Mouse (Mus musculus) stomach, embryonic 15.5 days (tissue): ENCODE measurements at regions not wholly inside any gene's neighbourhood (a gene's known extent, or its start where the extent isn't known, plus 50 kb on each side); places are given as distances from the start of the nearest gene placed in this dataset.

ENCODE experiments used
- ATAC-seq: fragments of 200-750 bp; cut with Nextera tagmentation; 2 replicates; pipeline ENCODE4 v1.8.0; 2017; ENCODE audit warnings: low read depth, moderate number of reproducible peaks, moderate TSS enrichment; ENCODE audit not compliant: insufficient read depth, low FRiP score
- H3K27ac ChIP-seq: fragments of 300-500 bp; sonication (generic); 2 replicates; pipeline ENCODE4 v1.5.1; 2015; ENCODE audit warnings: mild to moderate bottlenecking, inconsistent platforms
- H3K27me3 ChIP-seq: fragments of 300-500 bp; sonication (generic); replicated peaks from 2 replicates; pipeline ENCODE4 v1.6.1; 2015; ENCODE audit warnings: inconsistent platforms
- H3K36me3 ChIP-seq: fragments of 300-500 bp; sonication (generic); 2 replicates; pipeline ENCODE4 v1.6.1; 2015; ENCODE audit warnings: inconsistent platforms
- H3K4me1 ChIP-seq: fragments of 300-500 bp; sonication (generic); 2 replicates; pipeline ENCODE4 v1.6.1; 2015; ENCODE audit warnings: inconsistent platforms
- H3K4me2 ChIP-seq: fragments of 300-500 bp; sonication (generic); 2 replicates; pipeline ENCODE4 v1.6.1; 2015; ENCODE audit warnings: mild to moderate bottlenecking, inconsistent platforms
- H3K4me3 ChIP-seq: fragments of 300-500 bp; sonication (generic); replicated peaks from 2 replicates; pipeline ENCODE4 v1.5.1; 2015; ENCODE audit warnings: inconsistent platforms
- H3K9ac ChIP-seq: fragments of 300-500 bp; sonication (generic); 2 replicates; pipeline ENCODE4 v1.6.1; 2015; ENCODE audit warnings: inconsistent platforms
- H3K9me3 ChIP-seq: fragments of 300-500 bp; sonication (generic); 2 replicates; pipeline ENCODE4 v1.6.1; 2016; ENCODE audit warnings: inconsistent platforms
- WGBS: fragments of 180-500 bp; shearing (Covaris S2); methylation state at CpG from one replicate; pipeline ENCODE4 v1.1.7; 2015; 5-methylcytosine and 5-hydroxymethylcytosine counted together

DNA sequence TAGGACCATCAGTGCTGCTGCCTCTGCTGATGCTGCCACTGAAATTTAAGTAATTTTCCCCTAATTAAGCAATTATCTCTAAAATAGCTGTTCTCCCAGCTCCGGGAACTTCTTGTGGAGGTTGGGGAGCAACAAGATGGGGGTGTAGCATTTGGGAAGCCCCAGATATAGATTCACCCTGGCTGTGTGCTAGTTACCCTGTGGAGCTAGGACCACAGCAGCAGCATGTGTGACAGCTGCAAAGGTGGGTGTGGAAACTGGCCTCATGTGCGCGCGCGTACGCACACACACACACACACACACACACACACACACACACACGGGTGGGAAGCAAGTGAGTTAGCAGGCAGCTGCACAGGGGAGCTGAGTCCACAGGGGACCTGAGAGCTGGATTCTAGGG lies 126.2 kb upstream of the Sdk2 start:
- WGBS: 93% methylated on average over 7 of the region's 7 CpGs
- Histone ChIP-seq H3K27me3 (no peaks in the 10 kb centered on the region), H3K4me1 (no peaks in the 10 kb centered on the region), H3K9me3 (no peaks in the 10 kb centered on the region), H3K4me2 (no peak overlapping the region), H3K9ac (no peak overlapping the region), H3K27ac (no peak overlapping the region), H3K4me3 (no peak overlapping the region), H3K36me3 (no peaks in the 10 kb centered on the region)
- no peak for ATAC-seq

DNA sequence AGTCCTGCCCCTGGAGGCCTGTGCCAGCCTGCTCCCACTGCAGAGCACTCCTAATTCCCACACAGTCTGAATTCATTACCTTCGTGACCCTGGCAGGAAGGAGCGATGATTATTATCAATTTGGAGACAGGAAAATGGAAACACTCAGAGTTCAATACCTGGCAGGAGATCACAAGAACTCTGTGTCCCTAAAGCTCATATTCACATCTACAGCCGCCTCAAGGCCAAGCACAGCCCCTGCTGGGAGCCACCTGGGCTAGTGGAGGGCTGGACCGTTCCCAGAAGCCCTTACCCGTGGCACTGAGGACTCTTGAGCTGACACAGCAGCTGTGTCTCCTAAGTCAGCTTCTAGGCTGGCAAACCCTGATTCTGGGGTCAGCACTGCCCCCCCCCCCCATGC lies 124.8 kb upstream of the Sdk2 start:
- no peak overlapping the region for H3K9ac ChIP-seq
- H3K4me1 ChIP-seq: no peaks in the 10 kb centered on the region
- no peak overlapping the region for H3K4me3 ChIP-seq
- ATAC-seq: no peak
- H3K27me3 ChIP-seq: no peaks in the 10 kb centered on the region
- H3K4me2 ChIP-seq: no peak overlapping the region
- H3K36me3 ChIP-seq: no peaks in the 10 kb centered on the region
- no peak overlapping the region for H3K27ac ChIP-seq
- 59% methylated on average over 5 of the region's 5 CpGs for whole genome bisulfite sequencing
- H3K9me3 ChIP-seq: no peaks in the 10 kb centered on the region

DNA sequence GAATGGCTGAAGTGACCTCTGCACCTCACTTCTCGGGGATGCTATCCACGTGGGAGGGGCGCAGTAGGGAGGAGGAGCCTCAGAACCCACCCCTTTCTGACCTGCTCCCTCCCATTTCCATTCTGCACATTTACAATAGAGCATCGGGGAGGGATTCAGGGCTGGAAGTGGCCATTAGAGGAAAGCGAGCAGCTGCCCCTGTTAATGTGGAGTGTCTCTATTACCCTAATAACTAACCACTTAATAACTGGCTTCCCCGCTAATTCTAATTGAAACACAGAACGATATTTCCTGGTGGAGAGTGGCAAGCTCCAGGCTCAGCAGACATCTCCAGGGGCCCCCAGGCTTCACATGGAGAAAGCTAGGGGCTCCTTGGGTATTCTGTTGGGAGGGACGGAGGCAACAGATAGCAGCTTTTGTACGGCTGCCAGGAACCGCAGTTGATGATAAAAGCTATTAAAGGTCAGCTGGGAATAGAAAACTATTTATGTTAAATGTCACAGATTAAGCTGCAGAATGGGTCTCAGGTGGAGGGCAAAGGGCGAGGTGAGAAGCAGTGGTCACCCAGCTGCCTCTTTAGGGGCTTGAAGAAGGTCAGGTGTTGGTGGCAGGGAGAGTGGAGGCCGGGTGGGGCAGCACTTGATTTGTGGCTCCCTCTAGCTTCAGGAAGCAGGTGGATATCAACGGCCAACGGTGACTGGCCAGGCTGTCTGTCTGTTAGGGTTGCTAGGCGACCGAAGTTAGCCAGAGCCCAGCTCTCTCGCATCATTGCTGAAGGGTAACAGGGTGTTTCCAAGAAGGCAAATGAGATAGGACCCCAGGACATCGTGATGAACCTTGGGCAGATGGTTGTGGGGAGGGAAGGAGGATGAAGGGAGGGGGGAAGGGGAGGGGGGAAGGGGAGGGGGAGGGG lies 118.4 kb upstream of the Sdk2 start:
- Histone ChIP-seq H3K9ac (no peak overlapping the region), H3K4me3 (no peak overlapping the region), H3K4me2 (no peak overlapping the region), H3K27me3 (no peaks in the 10 kb centered on the region), H3K27ac (no peak overlapping the region), H3K36me3 (no peaks in the 10 kb centered on the region), H3K9me3 (no peaks in the 10 kb centered on the region; the same call in 1 of the 2 replicates), H3K4me1 (no peaks in the 10 kb centered on the region)
- peak; percentile 38; the same call in 1 of the 2 replicates for ATAC-seq
- 32% methylated on average over 18 of the region's 18 CpGs for WGBS

DNA sequence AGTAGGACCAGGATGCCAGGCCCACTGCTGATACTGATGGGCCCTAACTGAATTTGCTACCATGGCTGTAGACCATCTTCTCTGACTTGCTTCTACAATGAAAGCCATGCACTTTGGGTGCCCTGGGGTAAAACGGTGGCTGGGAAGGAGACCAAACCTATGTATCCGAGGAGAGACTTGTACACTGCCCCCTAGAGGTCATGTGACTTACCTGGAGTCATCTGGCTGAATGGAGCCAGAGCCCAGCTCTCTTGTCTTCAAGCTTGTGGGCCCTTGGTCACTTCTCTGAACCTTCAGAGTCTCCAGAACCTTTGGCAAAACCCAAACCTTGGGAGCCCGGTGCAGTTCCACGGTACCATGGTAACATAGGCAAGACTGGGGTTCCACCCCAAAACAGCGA lies 117.6 kb upstream of the Sdk2 start:
- no peaks in the 10 kb centered on the region for H3K36me3 ChIP-seq
- no peak overlapping the region for H3K27ac ChIP-seq
- no peaks in the 10 kb centered on the region for H3K4me1 ChIP-seq
- H3K27me3 ChIP-seq: no peaks in the 10 kb centered on the region
- no peak overlapping the region for H3K4me3 ChIP-seq
- no peak overlapping the region for H3K9ac ChIP-seq
- 78% methylated on average over 5 of the region's 5 CpGs for WGBS
- no peaks in the 10 kb centered on the region; the same call in 1 of the 2 replicates for H3K9me3 ChIP-seq
- no peak overlapping the region for H3K4me2 ChIP-seq
- no peak for ATAC-seq

DNA sequence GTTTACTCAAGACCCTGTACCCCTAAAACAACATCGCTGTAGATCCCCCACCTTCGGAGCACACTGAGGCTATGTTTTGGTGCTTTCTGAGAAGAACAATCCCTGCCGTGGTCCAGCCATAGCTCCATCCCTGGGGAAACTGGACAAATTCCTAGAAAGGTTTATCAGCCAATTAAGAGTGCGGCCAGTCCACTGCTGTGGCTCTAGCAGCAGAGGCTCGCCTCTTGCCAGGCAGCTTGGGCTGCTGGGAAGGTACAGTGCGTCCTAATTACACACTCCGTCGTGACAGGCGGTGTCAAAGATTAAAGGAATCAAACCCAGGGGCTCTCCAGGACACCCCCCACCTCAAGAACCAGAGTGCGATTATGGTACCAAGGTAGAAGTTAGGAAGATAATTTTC lies 116.4 kb upstream of the Sdk2 start:
- no peaks in the 10 kb centered on the region for H3K27me3 ChIP-seq
- H3K27ac ChIP-seq: no peak overlapping the region
- H3K36me3 ChIP-seq: no peaks in the 10 kb centered on the region
- H3K9ac ChIP-seq: no peak overlapping the region
- no peak overlapping the region for H3K4me2 ChIP-seq
- H3K9me3 ChIP-seq: no peaks in the 10 kb centered on the region; the same call in 1 of the 2 replicates
- WGBS: 80% methylated on average over 10 of the region's 10 CpGs
- H3K4me3 ChIP-seq: no peak overlapping the region
- H3K4me1 ChIP-seq: no peaks in the 10 kb centered on the region
- no peak for ATAC-seq

DNA sequence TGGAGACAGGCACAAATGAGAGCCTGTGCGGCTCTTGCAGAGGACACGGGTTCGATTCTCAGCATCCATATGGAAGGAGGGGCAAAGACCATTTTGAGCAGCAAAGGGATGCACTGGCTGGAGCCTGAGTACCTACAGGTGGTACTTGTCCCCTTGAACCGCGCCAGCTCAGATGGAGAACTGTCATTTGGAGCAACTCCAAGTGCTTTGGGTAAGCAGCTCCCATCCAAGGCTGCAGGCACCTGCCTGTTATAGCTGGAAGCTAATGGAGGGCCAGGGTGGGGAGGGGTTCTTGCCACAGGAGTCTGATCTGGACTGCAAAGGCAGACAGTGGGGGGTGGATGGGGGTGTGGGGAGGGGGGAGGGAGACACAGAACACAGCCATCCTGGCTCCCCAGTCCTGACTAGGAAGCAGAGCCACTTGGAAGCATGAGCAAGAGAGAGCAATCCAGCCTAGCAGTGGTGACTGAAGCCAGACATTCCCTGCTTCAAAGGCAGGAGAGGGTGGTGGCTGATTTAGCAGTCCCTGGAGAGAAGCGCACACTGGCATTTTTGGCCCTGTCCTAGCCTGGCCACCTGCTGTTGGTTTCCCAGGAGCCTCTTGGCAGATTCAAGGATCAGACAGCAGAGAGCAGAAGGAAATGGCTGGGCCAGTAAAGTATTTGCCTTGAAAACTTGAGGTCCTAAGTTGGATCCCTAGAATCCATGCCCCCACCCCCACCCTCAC lies 112.1 kb upstream of the Sdk2 start:
- WGBS: 61% methylated on average over 6 of the region's 6 CpGs

GRCm38 (mm10) chr11:114177789-114178188 lies 110.9 kb upstream of the Sdk2 start:
- 58% methylated on average over 4 of the region's 4 CpGs for WGBS
- H3K4me2 ChIP-seq: no peak overlapping the region
- ATAC-seq: no peak

More for the DNA sequence above, 112.1 kb upstream of the Sdk2 start:
- H3K4me1 ChIP-seq: peaks cover 17% of the 10 kb centered on the region
- H3K27me3 ChIP-seq: no peaks in the 10 kb centered on the region
- no peak overlapping the region for H3K9ac ChIP-seq
- no peaks in the 10 kb centered on the region for H3K36me3 ChIP-seq
- no peak overlapping the region for H3K4me2 ChIP-seq
- no peak overlapping the region for H3K4me3 ChIP-seq
- H3K27ac ChIP-seq: no peak overlapping the region
- H3K9me3 ChIP-seq: no peaks in the 10 kb centered on the region; the same call in 1 of the 2 replicates
- ATAC-seq: 0 out of 2 replicates have a peak, but pooled peaks have one; percentile 21

DNA sequence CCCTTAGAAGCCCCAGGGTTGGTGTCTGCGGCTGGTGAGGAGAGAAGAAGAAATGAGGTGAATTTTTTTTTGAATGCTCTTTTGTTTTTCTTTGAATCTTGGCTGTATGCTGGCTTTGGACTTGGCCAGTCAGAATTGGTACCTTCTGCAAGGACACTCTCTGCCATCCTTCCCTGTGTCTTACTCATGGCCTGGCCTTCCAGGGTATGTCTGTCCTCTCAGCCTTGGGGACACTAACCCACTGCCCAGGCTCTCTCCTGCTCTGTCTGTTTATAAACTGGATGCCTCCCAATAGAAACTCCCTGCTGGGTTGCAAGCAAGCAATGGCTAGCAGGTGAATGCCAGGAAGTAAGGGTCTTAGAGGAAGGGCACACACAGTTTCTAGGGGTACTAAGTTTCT lies 110.4 kb upstream of the Sdk2 start:
- Histone ChIP-seq H3K4me2 (no peak overlapping the region), H3K9me3 (no peaks in the 10 kb centered on the region; the same call in 1 of the 2 replicates), H3K4me1 (peaks cover 17% of the 10 kb centered on the region), H3K27me3 (no peaks in the 10 kb centered on the region), H3K27ac (no peak overlapping the region), H3K9ac (no peak overlapping the region), H3K4me3 (no peak overlapping the region), H3K36me3 (no peaks in the 10 kb centered on the region)
- ATAC-seq: no peak
- WGBS: 70% methylated on average over 1 of the region's 1 CpGs

More at GRCm38 (mm10) chr11:114177789-114178188, 110.9 kb upstream of the Sdk2 start:
- no peak overlapping the region for H3K9ac ChIP-seq
- no peaks in the 10 kb centered on the region; the same call in 1 of the 2 replicates for H3K9me3 ChIP-seq
- H3K27me3 ChIP-seq: no peaks in the 10 kb centered on the region
- H3K36me3 ChIP-seq: no peaks in the 10 kb centered on the region
- peaks cover 17% of the 10 kb centered on the region for H3K4me1 ChIP-seq
- H3K4me3 ChIP-seq: no peak overlapping the region
- no peak overlapping the region for H3K27ac ChIP-seq

DNA sequence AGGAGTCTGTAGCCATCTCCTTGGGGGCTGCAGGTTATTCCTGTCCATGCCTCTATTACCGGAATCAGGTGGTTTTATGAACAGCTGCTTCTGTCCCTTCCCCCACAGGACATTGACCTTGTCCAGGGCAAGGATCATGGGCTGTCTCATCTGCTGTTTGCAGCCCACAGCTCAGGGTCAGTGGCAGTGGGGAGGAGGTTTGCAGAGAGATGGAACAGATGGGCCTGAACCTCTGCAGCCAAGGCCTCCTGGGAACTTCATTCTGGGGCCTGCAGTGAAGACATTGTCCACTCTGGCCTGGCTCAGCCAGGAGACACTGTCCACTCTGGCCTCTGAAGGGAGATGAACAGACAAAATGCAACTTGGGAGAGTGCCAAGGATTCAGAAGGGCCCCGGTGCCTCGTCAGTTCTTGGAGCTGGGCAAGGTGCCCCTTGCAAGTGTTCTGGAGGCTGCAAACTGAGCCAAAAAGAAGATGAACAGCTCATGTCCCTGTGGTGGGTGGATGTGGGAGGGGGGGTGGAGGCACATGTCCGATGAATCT lies 109.9 kb upstream of the Sdk2 start:
- 63% methylated on average over 4 of the region's 4 CpGs for WGBS

DNA sequence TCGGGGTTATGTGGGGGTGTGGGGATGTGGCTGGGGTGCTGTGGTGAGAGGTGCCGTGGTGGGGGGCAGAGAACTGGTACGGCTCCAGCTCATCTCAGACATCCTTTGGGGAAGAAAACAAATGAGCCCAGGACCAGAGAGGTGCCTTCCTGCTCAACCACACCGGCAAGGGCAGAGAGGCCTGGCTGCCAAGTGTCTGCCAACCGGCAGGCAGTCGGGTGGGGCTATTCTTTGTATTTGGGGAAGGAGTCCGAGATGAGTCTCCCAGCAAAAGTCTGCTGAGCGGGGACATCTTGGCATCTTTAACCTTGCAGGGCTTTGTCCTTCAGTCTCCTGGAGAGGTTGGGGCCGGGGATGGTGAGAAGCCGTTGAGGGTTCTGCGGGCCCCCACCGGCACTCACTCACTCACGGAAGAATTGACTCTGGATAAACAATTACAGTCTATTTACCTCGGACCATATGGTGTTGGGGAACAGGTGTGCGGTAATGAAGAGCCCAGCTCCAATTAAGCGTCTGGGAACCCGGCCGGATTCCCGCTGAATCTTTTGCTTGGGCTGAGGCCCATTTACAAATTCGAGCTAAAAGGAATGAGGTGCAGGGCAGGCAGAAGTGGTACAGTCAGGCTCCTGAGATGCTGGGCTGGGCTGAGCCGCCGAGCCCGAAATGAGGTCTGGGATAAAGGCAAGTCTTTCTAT lies 108.7 kb upstream of the Sdk2 start:
- WGBS: 30% methylated on average over 23 of the region's 23 CpGs
- no peaks in the 10 kb centered on the region for H3K36me3 ChIP-seq
- no peaks in the 10 kb centered on the region for H3K27me3 ChIP-seq
- no peaks in the 10 kb centered on the region; the same call in 1 of the 2 replicates for H3K9me3 ChIP-seq
- no peak overlapping the region for H3K4me2 ChIP-seq
- no peak overlapping the region for H3K4me3 ChIP-seq
- peaks cover 17% of the 10 kb centered on the region for H3K4me1 ChIP-seq
- no peak overlapping the region for H3K27ac ChIP-seq
- ATAC-seq: no peak
- no peak overlapping the region for H3K9ac ChIP-seq

More for the DNA sequence above, 109.9 kb upstream of the Sdk2 start:
- no peak overlapping the region for H3K9ac ChIP-seq
- no peak overlapping the region for H3K4me3 ChIP-seq
- no peak overlapping the region for H3K4me2 ChIP-seq
- no peak for ATAC-seq
- H3K36me3 ChIP-seq: no peaks in the 10 kb centered on the region
- H3K9me3 ChIP-seq: no peaks in the 10 kb centered on the region; the same call in 1 of the 2 replicates
- H3K27ac ChIP-seq: no peak overlapping the region
- no peaks in the 10 kb centered on the region for H3K27me3 ChIP-seq
- H3K4me1 ChIP-seq: peaks cover 17% of the 10 kb centered on the region

DNA sequence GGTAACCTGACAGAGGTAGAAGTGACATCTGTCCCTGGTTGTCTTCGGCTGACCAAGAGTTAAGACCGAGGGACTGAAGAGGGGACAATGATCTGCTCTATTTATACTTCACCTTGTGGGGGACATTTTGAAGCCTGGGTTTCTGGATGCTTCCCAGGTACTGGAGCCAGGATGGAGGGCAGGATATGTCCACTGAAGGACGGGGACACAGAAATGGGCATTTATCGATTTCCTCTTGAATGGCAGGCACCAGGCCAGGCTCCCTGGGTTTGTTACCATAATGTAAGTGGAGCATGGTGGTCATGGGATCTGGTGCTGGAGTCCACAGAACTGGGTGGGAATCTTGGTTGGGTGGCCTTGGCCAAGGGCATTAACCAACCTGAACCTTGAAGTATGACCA lies 108.0 kb upstream of the Sdk2 start:
- no peak overlapping the region for H3K4me3 ChIP-seq
- no peak overlapping the region for H3K4me2 ChIP-seq
- H3K27me3 ChIP-seq: no peaks in the 10 kb centered on the region
- H3K27ac ChIP-seq: no peak overlapping the region
- H3K9ac ChIP-seq: no peak overlapping the region
- ATAC-seq: no peak
- 87% methylated on average over 4 of the region's 4 CpGs for WGBS
- H3K4me1 ChIP-seq: peaks cover 17% of the 10 kb centered on the region
- no peaks in the 10 kb centered on the region for H3K36me3 ChIP-seq
- H3K9me3 ChIP-seq: no peaks in the 10 kb centered on the region
